Comparison of ENCODE assay signal across 9 mouse cellular contexts in genomic region chr7:113877926-113878325, GRCm38 (mm10).
"Had no signal": no experiment of that assay in that cellular context is flagged by ENCODE, and none has a peak within 500 bp of the region (broad histone marks: within the 10 kb centered on the region; RNA-seq: fewer than 3 reads in every experiment).

No protein-coding gene starts in this region.

- H3K9me3 ChIP-seq: limb, embryonic 15.5 days; liver, embryonic 12.5 days; midbrain, embryonic 10.5 days had no signal

- H3K27me3 ChIP-seq: limb, embryonic 15.5 days; liver, embryonic 12.5 days had no signal

- H3K36me3 ChIP-seq: limb, embryonic 15.5 days; liver, embryonic 12.5 days; midbrain, embryonic 10.5 days had no signal

- H3K9ac ChIP-seq: limb, embryonic 15.5 days; liver, embryonic 12.5 days had no signal

- H3K4me3 ChIP-seq: left cerebral cortex, adult 2 months; limb, embryonic 15.5 days; liver, embryonic 12.5 days; midbrain, embryonic 10.5 days had no signal

- ATAC-seq: inflammation-experienced regulatory T-cells, adult 6 months; intestine, postnatal 0 days; liver, embryonic 12.5 days had no signal

- H3K4me2 ChIP-seq: limb, embryonic 15.5 days; liver, embryonic 12.5 days had no signal

- DNase-seq: kidney, postnatal 10 days; right cerebral cortex, postnatal 14 days; thymus, postnatal 36 days had no signal

- H3K4me1 ChIP-seq: limb, embryonic 15.5 days; liver, embryonic 12.5 days had no signal

- H3K27ac ChIP-seq: left cerebral cortex, adult 2 months; limb, embryonic 15.5 days; liver, embryonic 12.5 days; midbrain, embryonic 10.5 days had no signal
